Mouse (Mus musculus) v-Abl transformed pro-B cells (cell line): ENCODE measurements at regions not wholly inside any gene's neighbourhood (a gene's known extent, or its start where the extent isn't known, plus 50 kb on each side); places are given as distances from the start of the nearest gene placed in this dataset.
"Not testable (repeated sequence)": the region's sequence is repeated elsewhere in the genome, so short reads cannot be mapped to it uniquely, and the experiment has no call there.

ENCODE experiments used
- in situ Hi-C, 2 experiments: fragments of 400-800 bp; cut with MboI; formaldehyde crosslinking; loops; one replicate each; pipeline ENCODE4 v1.15.1; 2025; ENCODE audit not compliant: unreplicated experiment in 2 of 2

- in situ Hi-C loops: no loop called here
Observed at GRCm38 (mm10) chr1:83844827-83845379, 436.9 kb upstream of the Sphkap start.

- in situ Hi-C loops: no loop called here
Observed at GRCm38 (mm10) chr1:83835965-83836364, 428.0 kb upstream of the Sphkap start.

GRCm38 (mm10) chr1:83832946-83833345, 424.9 kb upstream of the Sphkap start:
- in situ Hi-C loops: no loop called here

- in situ Hi-C loops: no loop called here
Observed at GRCm38 (mm10) chr1:83831900-83832535, 424.0 kb upstream of the Sphkap start.

- in situ Hi-C loops: no loop called here
Observed at GRCm38 (mm10) chr1:83830025-83830645, 422.1 kb upstream of the Sphkap start.

DNA sequence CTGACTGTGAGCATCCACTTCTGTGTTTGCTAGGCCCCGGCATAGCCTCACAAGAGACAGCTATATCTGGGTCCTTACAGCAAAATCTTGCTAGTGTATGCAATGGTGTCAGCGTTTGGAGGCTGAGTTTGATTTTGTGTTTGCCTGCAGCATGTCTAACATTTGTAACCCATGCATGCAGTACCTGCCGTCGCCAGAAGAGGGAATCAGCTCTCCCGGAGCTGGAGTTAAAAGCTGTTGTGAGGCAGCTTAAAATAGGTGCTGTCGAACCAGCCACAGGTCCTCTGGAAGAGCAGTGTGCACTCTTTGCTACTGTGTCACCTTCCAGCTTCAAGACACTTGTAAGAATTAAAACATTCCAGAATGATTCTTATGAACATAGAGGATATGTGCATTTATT, 403.2 kb upstream of the Sphkap start:
- in situ Hi-C loops: not testable (repeated sequence)

GRCm38 (mm10) chr1:83808432-83808831, 400.4 kb upstream of the Sphkap start:
- in situ Hi-C loops: no loop called here

DNA sequence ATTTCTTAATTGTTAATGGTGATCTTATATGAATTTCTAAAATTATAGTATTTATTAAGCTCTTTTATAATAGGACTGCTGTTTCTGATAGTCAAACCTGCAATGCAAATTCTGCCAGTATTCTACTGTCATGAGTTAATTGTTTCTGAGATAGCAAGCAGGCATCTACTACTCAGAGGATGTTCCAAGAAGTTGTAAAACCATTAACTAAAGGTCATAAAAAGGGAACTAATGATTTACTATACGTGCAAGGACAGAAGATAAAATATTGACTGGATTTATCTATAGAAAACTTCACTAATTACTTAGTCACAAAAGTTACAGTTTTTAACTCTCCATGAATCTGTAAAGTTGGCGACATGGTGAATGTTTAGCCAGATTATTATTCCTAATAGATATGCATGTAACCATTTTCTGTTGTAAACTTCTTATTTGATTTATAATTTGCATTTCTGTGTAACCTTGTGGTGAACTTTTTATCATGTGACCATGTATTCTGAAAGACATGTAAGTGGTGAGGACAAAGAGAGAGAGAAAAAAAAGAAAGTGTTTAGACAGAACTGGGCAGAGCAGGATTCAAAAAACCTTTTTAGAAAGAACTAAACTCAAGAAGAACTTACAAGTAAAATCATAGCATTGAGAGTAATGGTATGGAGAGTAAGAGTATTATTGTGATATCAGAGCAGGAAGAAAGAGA, 395.5 kb upstream of the Sphkap start:
- in situ Hi-C loops: no loop called here

- in situ Hi-C loops: no loop called here
Observed at GRCm38 (mm10) chr1:83801759-83802158, 393.8 kb upstream of the Sphkap start.

GRCm38 (mm10) chr1:83796961-83797891, 389.2 kb upstream of the Sphkap start:
- in situ Hi-C loops: no loop called here

- in situ Hi-C loops: no loop called here
Observed at GRCm38 (mm10) chr1:83777151-83777550, 369.2 kb upstream of the Sphkap start.

- in situ Hi-C loops: no loop called here
Observed at GRCm38 (mm10) chr1:83771160-83771559, 363.2 kb upstream of the Sphkap start.

DNA sequence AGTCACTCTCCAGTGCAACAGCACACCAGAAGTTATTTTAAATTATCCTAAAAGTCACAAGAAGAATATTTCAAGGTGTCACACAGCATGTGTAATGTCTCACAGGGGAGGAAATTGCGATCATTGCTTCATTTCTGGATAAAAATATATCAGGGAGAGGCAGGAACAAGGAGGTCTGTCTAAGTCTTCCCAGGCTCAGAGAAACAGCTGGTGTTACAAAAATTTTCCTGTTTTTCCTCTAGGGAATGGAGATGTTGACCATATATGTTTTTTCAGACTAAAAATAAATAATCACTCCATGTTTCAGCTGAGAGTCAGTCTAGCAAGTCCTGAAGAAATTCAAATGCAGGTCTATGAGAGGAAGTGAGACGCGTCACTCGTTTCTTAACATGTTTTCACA, 353.5 kb upstream of the Sphkap start:
- in situ Hi-C loops: no loop called here

GRCm38 (mm10) chr1:83756866-83757265, 348.9 kb upstream of the Sphkap start:
- in situ Hi-C loops: no loop called here

GRCm38 (mm10) chr1:83755336-83755735, 347.3 kb upstream of the Sphkap start:
- in situ Hi-C loops: no loop called here

DNA sequence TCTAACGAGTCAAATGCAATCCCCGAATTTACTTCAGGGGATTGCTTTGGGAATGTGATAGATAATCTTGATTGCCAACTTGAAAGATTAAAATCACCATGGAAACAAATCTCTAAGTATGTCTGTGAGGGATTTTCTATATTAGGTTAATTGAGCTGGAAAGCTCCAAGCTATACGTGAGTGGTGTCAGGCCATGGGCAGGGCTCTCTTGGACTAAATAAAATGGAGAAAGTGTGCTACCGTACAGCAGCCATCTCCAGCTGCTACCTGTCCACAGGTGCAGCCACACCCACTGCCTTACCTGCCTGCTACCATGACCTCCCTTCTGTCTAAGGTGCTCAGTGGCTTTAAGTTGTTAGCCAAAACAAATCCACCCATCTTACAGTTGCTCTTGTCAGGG, 345.0 kb upstream of the Sphkap start:
- in situ Hi-C loops: no loop called here

DNA sequence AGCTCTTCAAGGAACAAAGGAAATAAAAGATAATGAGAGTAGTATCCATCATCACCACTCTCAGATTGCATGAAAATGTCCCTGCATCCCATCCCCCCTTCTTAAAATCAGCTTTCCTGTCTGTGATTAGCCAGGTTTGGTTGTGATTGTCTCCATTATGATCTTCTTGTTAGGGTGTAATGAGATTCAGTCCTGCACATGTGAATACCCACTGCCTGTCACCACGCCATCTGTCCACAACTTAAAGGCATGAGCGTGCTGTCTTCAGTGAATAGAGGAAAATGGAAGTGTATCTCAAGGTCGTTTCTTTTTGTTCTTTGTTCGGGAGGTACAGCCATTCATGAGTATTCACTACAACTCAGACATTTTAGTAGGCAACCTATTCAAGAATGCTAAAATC, 341.0 kb upstream of the Sphkap start:
- in situ Hi-C loops: loop anchor here in 1 of 2 experiments (25.0 kb wide), 2 partner anchors 1138 to 1363 kb away; partner anchors contain the start of genes A530032D15Rik and Gm10553

GRCm38 (mm10) chr1:83748061-83748460, 340.1 kb upstream of the Sphkap start:
- in situ Hi-C loops: loop anchor here in 1 of 2 experiments (25.0 kb wide), 2 partner anchors 1139 to 1364 kb away; partner anchors contain the start of genes A530032D15Rik and Gm10553

GRCm38 (mm10) chr1:83747412-83747811, 339.4 kb upstream of the Sphkap start:
- in situ Hi-C loops: loop anchor here in 1 of 2 experiments (25.0 kb wide), 2 partner anchors 1140 to 1365 kb away; partner anchors contain the start of genes A530032D15Rik and Gm10553

DNA sequence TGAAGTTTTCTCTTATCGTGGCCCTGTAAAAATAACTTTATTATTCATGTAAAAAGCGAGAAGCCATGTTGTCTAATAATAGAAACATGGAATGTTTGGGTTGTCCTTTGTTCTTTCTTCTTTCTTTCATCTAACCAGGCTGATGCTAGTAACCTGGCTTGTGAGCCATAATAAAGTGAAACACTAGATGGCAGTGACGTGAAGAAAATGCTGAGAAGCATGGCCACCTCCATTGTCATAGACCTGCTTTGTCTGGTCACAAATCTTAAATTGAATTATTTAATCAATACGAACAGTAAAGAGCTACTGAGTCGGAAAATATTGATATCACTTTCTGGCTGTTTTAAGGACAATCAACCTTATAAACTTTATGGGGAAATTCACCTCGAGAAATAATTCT, 338.0 kb upstream of the Sphkap start:
- in situ Hi-C loops: loop anchor here in 1 of 2 experiments (25.0 kb wide), 2 partner anchors 1141 to 1366 kb away; partner anchors contain the start of genes A530032D15Rik and Gm10553
